Mouse (Mus musculus) heart, embryonic 14.5 days (tissue): ENCODE results near the gene Shisa4. TPM values are rescaled to one million over a fixed set of nuclear protein-coding genes. Genes with fewer than 3 reads are reported as not detected.

Experiments used
- ATAC-seq: fragments of 200-750 bp; cut with Nextera tagmentation; 2 replicates; pipeline ENCODE4 v1.8.0; 2017; ENCODE audit warnings: low read depth, moderate TSS enrichment; ENCODE audit not compliant: insufficient number of reproducible peaks, insufficient read depth, low FRiP score
- H3K27ac ChIP-seq, 2 experiments: fragments of 200-500 bp in 1 of 2; fragments of 300-500 bp in 1 of 2; sonication (generic) in 1 of 2; replicated peaks in 1 of 2; 2 replicates each; pipeline ENCODE4 v1.5.1; 2012 to 2014; ENCODE audit warnings: low read depth in 2 of 2, low read length in 2 of 2, control low read depth in 1 of 2, mild to moderate bottlenecking in 1 of 2, mixed read lengths in 1 of 2; ENCODE audit not compliant: control insufficient read depth in 1 of 2, insufficient read depth in 1 of 2
- H3K27me3 ChIP-seq: fragments of 300-500 bp; sonication (generic); 2 replicates; pipeline ENCODE4 v1.6.1; 2014; ENCODE audit warnings: mild to moderate bottlenecking, low read length, control low read depth; ENCODE audit not compliant: control insufficient read depth, insufficient read depth
- H3K36me3 ChIP-seq: fragments of 300-500 bp; sonication (generic); 2 replicates; pipeline ENCODE4 v1.6.1; 2014; ENCODE audit warnings: mild to moderate bottlenecking, control low read depth, low read length, mixed read lengths; ENCODE audit not compliant: control insufficient read depth, insufficient read depth
- H3K4me1 ChIP-seq, 2 experiments: fragments of 200-500 bp in 1 of 2; fragments of 300-500 bp in 1 of 2; sonication (generic) in 1 of 2; 2 replicates each; pipeline ENCODE4 v1.6.1; 2012 to 2014; ENCODE audit warnings: low read length in 2 of 2, control low read depth in 1 of 2, mixed read lengths in 1 of 2; ENCODE audit not compliant: control insufficient read depth in 2 of 2, insufficient read depth in 2 of 2
- H3K4me2 ChIP-seq: fragments of 300-500 bp; sonication (generic); 2 replicates; pipeline ENCODE4 v1.6.1; 2014; ENCODE audit warnings: mild to moderate bottlenecking, low read length
- H3K4me3 ChIP-seq, 2 experiments: fragments of 200-500 bp in 1 of 2; fragments of 300-500 bp in 1 of 2; sonication (generic) in 1 of 2; 2 replicates each; pipeline ENCODE4 v1.5.1; 2012 to 2014; ENCODE audit warnings: low read length in 2 of 2, mild to moderate bottlenecking in 2 of 2, control low read depth in 1 of 2, low read depth in 1 of 2, moderate library complexity in 1 of 2; ENCODE audit not compliant: control insufficient read depth in 1 of 2, insufficient read depth in 1 of 2
- H3K9ac ChIP-seq: fragments of 300-500 bp; sonication (generic); 2 replicates; pipeline ENCODE4 v1.6.1; 2014; ENCODE audit warnings: mild to moderate bottlenecking, low read length
- H3K9me3 ChIP-seq: fragments of 300-500 bp; sonication (generic); 2 replicates; pipeline ENCODE4 v1.6.1; 2016; ENCODE audit warnings: low read length, control low read depth; ENCODE audit not compliant: control insufficient read depth
- WGBS: fragments of 180-500 bp; shearing (Covaris S2); extraction: QIAGEN DNeasy Blood & Tissue Kit; methylation state at CpG from one replicate; pipeline ENCODE4 v1.1.7; 2014; 5-methylcytosine and 5-hydroxymethylcytosine counted together
- polyA plus RNA-seq: library from polyadenylated mRNA; unstranded; fragments of >200 nt; fragmentation: Nextera tagmentation; extraction: Ambion mirVana; gene quantifications from 2 replicates; pipeline ENCODE4 v1.2.1, GENCODE M21; 2014

The Shisa4 gene
- polyA plus RNA-seq, 1 experiment from 2014 or later, result 22.5 TPM

DNA sequence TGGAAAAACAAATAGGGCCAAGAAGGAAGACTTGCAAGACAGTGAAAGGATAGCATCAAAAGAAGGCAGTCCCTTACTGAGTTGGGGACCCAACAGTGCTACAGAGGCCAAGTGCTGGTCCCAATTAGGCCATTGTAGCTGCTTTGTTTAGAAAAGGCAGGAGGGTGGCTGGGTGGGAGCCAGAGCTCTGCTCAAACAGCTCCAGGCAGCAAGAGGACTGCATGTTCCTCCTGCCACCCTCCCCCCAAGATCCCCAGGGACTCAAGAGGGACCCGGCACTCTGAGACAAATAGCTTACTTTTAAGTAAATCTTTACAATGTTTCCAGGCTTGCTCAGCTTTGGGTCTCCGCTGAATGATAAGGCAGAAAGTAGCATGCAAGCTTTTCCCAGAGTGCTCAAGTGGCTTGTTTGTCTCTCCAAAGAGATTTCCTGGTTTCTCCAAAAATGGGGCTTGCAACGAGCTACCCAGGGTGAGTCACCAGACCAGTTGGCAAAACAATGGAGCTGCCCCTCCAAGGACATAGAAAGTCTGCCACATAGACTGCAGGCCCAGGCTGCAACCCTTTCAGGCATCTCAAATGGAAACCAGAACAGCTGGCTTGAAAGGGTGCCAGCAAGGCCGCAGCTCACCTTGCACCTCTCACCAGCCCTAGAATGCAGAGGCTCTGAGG is 27.4 kb downstream of the Shisa4 start:
- Histone ChIP-seq H3K4me2 (no peak overlapping the region), H3K9ac (no peak overlapping the region), H3K27me3 (no peaks in the 10 kb centered on the region), H3K4me3 (no peak overlapping the region), H3K4me1 (peaks cover 7 to 13% of the 10 kb centered on the region in 2 experiments), H3K27ac (peak overlapping the region in 1 of 2 experiments; percentile 17; a peak in 2 of 4 replicates), H3K36me3 (no peaks in the 10 kb centered on the region), H3K9me3 (no peaks in the 10 kb centered on the region)
- ATAC-seq, result no peak
- WGBS, result 40% methylated on average over 4 of the region's 4 CpGs

DNA sequence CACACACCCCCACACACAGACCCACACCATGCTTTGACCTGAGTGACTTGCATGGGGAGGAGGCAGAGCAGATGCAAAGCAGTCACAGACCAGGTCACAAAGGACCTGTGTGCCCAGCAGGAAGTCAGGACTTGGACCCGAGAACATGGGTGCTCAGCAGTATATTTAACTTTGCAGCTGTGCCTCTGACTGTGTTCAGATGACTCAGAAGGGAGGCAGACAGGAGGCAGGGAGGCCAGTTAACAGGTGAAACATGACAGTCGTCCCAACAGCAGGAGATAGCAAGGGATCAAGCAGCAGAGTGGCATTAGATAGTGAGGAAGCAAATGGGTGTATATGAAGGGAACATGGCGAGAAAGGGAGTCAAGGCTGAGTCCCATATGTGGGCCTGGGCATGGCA is 28.1 kb downstream of the Shisa4 start:
- ATAC-seq, result no peak
- 61% methylated on average over 3 of the region's 3 CpGs for WGBS
- peak overlapping the region in 1 of 2 experiments; percentile 3; a peak in 2 of 4 replicates for H3K27ac ChIP-seq

DNA sequence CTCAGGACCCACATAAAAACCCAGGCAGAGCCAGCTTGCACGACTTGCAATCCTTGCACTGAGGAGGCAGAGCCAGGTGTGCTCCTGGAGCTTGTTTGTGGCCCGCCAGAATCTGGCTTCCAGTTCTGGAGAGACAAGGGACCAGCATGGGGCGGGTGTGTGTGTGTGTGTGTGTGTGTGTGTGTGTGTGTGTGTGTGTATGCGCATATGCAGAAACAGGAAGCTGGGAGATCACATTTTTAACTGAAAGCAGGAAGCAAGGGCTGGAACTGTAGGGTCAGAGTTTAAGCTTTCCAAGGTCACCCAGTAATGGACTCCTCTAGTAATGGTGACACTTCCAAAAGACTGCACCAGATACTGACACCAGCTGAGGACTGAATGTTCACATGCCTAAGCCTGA is 31.0 kb downstream of the Shisa4 start:
- H3K27ac ChIP-seq, result no peak overlapping the region
- no peaks in the 10 kb centered on the region for H3K9me3 ChIP-seq
- H3K4me1 ChIP-seq, result peaks cover 7 to 13% of the 10 kb centered on the region in 2 experiments
- no peak overlapping the region for H3K4me2 ChIP-seq
- H3K4me3 ChIP-seq, result no peak overlapping the region
- no peak overlapping the region for H3K9ac ChIP-seq
- no peaks in the 10 kb centered on the region for H3K36me3 ChIP-seq
- no peaks in the 10 kb centered on the region for H3K27me3 ChIP-seq
- ATAC-seq, result no peak
- 63% methylated on average over 4 of the region's 4 CpGs for WGBS

More for the DNA sequence above, 28.1 kb downstream of the Shisa4 start:
- no peaks in the 10 kb centered on the region for H3K9me3 ChIP-seq
- H3K4me3 ChIP-seq, result no peak overlapping the region
- H3K4me1 ChIP-seq, result peaks cover 7 to 13% of the 10 kb centered on the region in 2 experiments
- no peaks in the 10 kb centered on the region for H3K36me3 ChIP-seq
- H3K4me2 ChIP-seq, result no peak overlapping the region
- H3K27me3 ChIP-seq, result no peaks in the 10 kb centered on the region
- H3K9ac ChIP-seq, result no peak overlapping the region

DNA sequence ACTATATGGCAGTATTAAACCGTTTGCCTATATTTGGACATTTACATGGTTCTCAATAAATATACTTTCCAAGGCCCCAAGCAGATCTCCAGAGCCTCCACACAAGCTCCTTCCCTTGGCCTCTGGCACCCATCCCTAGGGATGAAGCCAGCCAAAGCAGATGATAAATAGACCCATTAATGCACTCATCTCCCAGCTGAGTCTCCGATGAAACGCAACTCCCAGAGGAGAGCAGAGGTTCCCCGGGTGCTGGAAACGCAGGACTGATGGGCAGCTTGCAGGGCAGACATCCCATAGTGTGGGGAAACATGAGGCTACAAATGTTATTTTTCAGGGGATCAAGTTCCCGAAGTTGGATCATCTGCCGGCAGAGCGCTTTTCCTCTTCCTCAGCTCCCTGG is 33.1 kb downstream of the Shisa4 start:
- Histone ChIP-seq H3K4me3 (no peak overlapping the region), H3K9me3 (no peaks in the 10 kb centered on the region), H3K27me3 (no peaks in the 10 kb centered on the region), H3K9ac (no peak overlapping the region), H3K27ac (no peak overlapping the region), H3K36me3 (no peaks in the 10 kb centered on the region), H3K4me1 (peaks cover 0 to under 1% of the 10 kb centered on the region in 2 experiments; a peak in 1 of 4 replicates), H3K4me2 (no peak overlapping the region)
- 80% methylated on average over 8 of the region's 8 CpGs for WGBS
- no peak for ATAC-seq

DNA sequence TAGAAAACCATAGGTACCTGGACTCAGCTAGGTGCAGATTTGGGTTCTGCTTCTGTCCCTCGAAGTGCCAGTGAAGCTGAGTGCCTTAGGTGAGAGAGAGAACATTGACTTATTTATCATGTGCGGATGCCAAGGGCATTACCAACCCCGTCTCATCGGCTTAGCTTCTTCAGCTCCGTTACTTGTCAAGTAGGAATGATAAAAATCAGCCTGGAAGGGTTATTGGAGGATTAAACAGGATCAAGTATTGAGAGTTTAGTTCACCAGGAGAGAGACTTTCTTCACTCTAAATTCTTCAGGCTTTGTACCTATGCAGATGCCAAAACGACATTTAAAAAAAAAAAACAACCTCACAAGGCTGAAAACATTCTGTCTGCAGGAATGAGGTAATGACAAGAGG is 44.5 kb downstream of the Shisa4 start:
- Histone ChIP-seq H3K4me2 (no peak overlapping the region), H3K36me3 (no peaks in the 10 kb centered on the region), H3K9ac (no peak overlapping the region), H3K4me3 (no peak overlapping the region), H3K27ac (no peak overlapping the region), H3K27me3 (no peaks in the 10 kb centered on the region), H3K9me3 (no peaks in the 10 kb centered on the region), H3K4me1 (peaks cover 9 to 12% of the 10 kb centered on the region in 2 experiments; a peak in 2 of 4 replicates)
- WGBS, result 54% methylated on average over 6 of the region's 6 CpGs
- no peak for ATAC-seq

DNA sequence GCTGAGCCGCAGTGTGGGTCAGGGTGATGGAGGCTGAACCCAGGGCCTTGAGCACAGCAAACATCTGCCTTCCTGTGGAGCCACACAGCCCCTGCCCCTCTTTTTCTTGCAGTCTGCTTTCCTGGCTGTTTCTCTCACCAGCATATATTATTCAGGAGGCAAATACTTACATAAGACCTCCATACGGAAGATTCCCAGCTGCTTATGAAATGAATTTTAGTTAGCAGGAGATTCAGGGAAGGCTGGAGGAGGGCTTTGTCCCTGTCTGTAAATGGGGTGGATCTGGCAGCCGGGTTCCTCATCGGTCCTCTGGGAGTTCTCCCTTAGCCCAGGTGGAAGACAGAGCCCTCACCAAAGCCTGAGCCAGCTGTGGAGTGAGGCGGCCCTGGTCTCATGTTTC is 46.7 kb downstream of the Shisa4 start:
- ATAC-seq, result no peak
- H3K4me1 ChIP-seq, result peaks cover 10 to 11% of the 10 kb centered on the region in 2 experiments; a peak in 1 of 4 replicates
- WGBS, result 76% methylated on average over 5 of the region's 5 CpGs
- no peaks in the 10 kb centered on the region for H3K36me3 ChIP-seq
- H3K4me3 ChIP-seq, result no peak overlapping the region
- H3K9me3 ChIP-seq, result no peaks in the 10 kb centered on the region
- H3K27ac ChIP-seq, result no peak overlapping the region
- H3K27me3 ChIP-seq, result no peaks in the 10 kb centered on the region
- H3K9ac ChIP-seq, result no peak overlapping the region
- H3K4me2 ChIP-seq, result no peak overlapping the region

DNA sequence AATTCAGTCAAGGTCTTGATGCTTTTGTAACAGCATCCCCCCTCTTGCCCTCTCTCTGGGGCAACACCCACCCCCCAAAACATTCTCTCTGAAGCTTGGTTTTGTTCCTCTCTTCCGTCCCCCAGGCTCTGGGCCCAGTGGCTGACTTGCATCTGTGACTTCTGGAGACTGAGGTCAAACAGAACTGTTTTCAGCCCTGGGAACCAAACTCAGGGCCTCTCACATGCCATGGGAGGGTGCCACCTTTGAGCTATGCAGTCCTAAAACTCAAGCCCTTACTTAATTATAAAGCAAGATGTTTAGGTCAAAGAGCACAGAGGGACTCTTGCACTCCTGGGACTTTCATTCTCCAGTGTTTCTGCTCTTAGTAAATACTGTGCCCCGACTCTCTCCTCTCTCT is 49.1 kb downstream of the Shisa4 start:
- ATAC-seq, result no peak
- Histone ChIP-seq H3K27me3 (no peaks in the 10 kb centered on the region), H3K9me3 (no peaks in the 10 kb centered on the region), H3K27ac (no peak overlapping the region), H3K9ac (no peak overlapping the region), H3K4me1 (peaks cover 3 to 4% of the 10 kb centered on the region in 2 experiments; a peak in 1 of 4 replicates), H3K4me3 (peak overlapping the region in 1 of 2 experiments; percentile 27; a peak in 1 of 4 replicates), H3K36me3 (no peaks in the 10 kb centered on the region), H3K4me2 (peak overlapping the region; percentile 53; the same call in 1 of the 2 replicates)
- WGBS, result 73% methylated on average over 2 of the region's 2 CpGs
